Mouse (Mus musculus) lung, postnatal 0 days (tissue): ENCODE data around the gene Cep131. TPM values are rescaled to one million over a fixed set of nuclear protein-coding genes. Genes with fewer than 3 reads are reported as not detected.
A peak's percentile ranks its signal among the peaks of the same experiment; 100 is the strongest.

Experiments
- ATAC-seq: fragments of 200-750 bp; cut with Nextera tagmentation; 2 replicates; pipeline ENCODE4 v1.8.0; 2017; ENCODE audit warnings: moderate library complexity
- DNase-seq: peaks from one replicate; pipeline ENCODE4 v3.0.0-alpha.2; 2016; ENCODE audit warnings: low spot score
- H3K27ac ChIP-seq: fragments of 300-500 bp; sonication (generic); 2 replicates; pipeline ENCODE4 v1.5.1; 2014; ENCODE audit warnings: antibody characterized with exemption, mild to moderate bottlenecking, low read length, mixed read lengths
- H3K27me3 ChIP-seq: fragments of 300-500 bp; sonication (generic); replicated peaks from 2 replicates; pipeline ENCODE4 v1.6.1; 2014; ENCODE audit warnings: low read length, mixed read lengths; ENCODE audit not compliant: insufficient read depth
- H3K36me3 ChIP-seq: fragments of 300-500 bp; sonication (generic); 2 replicates; pipeline ENCODE4 v1.6.1; 2014; ENCODE audit warnings: low read length, mixed read lengths; ENCODE audit not compliant: insufficient read depth
- H3K4me1 ChIP-seq: fragments of 300-500 bp; sonication (generic); 2 replicates; pipeline ENCODE4 v1.6.1; 2014; ENCODE audit warnings: antibody characterized with exemption, low read depth, low read length, mixed read lengths; ENCODE audit not compliant: insufficient read depth
- H3K4me2 ChIP-seq: fragments of 300-500 bp; sonication (generic); replicated peaks from 2 replicates; pipeline ENCODE4 v1.6.1; 2014; ENCODE audit warnings: low read depth, mild to moderate bottlenecking, low read length, moderate library complexity, mixed read lengths
- H3K4me3 ChIP-seq: fragments of 300-500 bp; sonication (generic); 2 replicates; pipeline ENCODE4 v1.5.1; 2014; ENCODE audit warnings: low read depth, low read length
- H3K9ac ChIP-seq: fragments of 300-500 bp; sonication (generic); replicated peaks from 2 replicates; pipeline ENCODE4 v1.6.1; 2014; ENCODE audit warnings: low read depth, mild to moderate bottlenecking
- H3K9me3 ChIP-seq: fragments of 300-500 bp; sonication (generic); 2 replicates; pipeline ENCODE4 v1.6.1; 2016; ENCODE audit warnings: low read length, mixed read lengths
- CTCF ChIP-seq: IDR thresholded peaks from 2 replicates; pipeline ENCODE4 v1.5.1; 2016; ENCODE audit warnings: antibody characterized with exemption, mild to moderate bottlenecking
- EP300 ChIP-seq: IDR thresholded peaks from 2 replicates; pipeline ENCODE4 v1.6.1; 2016; ENCODE audit warnings: antibody characterized with exemption, mild to moderate bottlenecking, control low read depth
- WGBS: fragments of 180-500 bp; shearing (Covaris S2); extraction: QIAGEN DNeasy Blood & Tissue Kit; methylation state at CpG from one replicate; pipeline ENCODE4 v1.1.7; 2014; 5-methylcytosine and 5-hydroxymethylcytosine counted together
- polyA plus RNA-seq: library from polyadenylated mRNA; unstranded; fragments of >200 nt; fragmentation: Nextera tagmentation; extraction: Ambion mirVana; gene quantifications from 2 replicates; pipeline ENCODE4 v1.2.1, GENCODE M21; 2015

Cep131 gene
- polyA plus RNA-seq, 1 experiment from 2014 or later: 7.6 TPM

- Histone ChIP-seq H3K9me3 (no peaks in the 10 kb centered on the region), H3K36me3 (no peaks in the 10 kb centered on the region), H3K27me3 (peaks cover 22% of the 10 kb centered on the region), H3K27ac (no peak overlapping the region), H3K4me3 (no peak overlapping the region), H3K4me1 (peaks cover 8% of the 10 kb centered on the region; the same call in 1 of the 2 replicates), H3K9ac (no peak overlapping the region), H3K4me2 (no peak overlapping the region)
- DNase-seq: no peak
- no peak for TF ChIP-seq CTCF
- TF ChIP-seq EP300: no peak
- WGBS: 81% methylated on average over 8 of the region's 8 CpGs
- ATAC-seq: no peak
These were observed 37.6 kb downstream of the Cep131 start for GRCm38 (mm10) chr11:120049067-120049466.

GRCm38 (mm10) chr11:120048252-120048556 lies 38.4 kb downstream of the Cep131 start:
- 17% methylated on average over 23 of the region's 23 CpGs for WGBS
- Histone ChIP-seq H3K4me3 (no peak overlapping the region), H3K9ac (no peak overlapping the region; the same call in 1 of the 2 replicates), H3K27me3 (peaks cover 22% of the 10 kb centered on the region), H3K4me2 (no peak overlapping the region), H3K4me1 (peaks cover 8% of the 10 kb centered on the region; the same call in 1 of the 2 replicates), H3K36me3 (no peaks in the 10 kb centered on the region), H3K27ac (no peak overlapping the region), H3K9me3 (no peaks in the 10 kb centered on the region)
- DNase-seq: peak; percentile 11
- ATAC-seq: no peak
- no peak for TF ChIP-seq EP300
- TF ChIP-seq CTCF: peak; percentile 41

GRCm38 (mm10) chr11:120047531-120048251 lies 38.9 kb downstream of the Cep131 start:
- TF ChIP-seq EP300 (no peak), CTCF (no peak)
- peaks cover 22% of the 10 kb centered on the region for H3K27me3 ChIP-seq
- peak overlapping the region; percentile 85 for H3K4me2 ChIP-seq
- H3K36me3 ChIP-seq: no peaks in the 10 kb centered on the region
- ATAC-seq (no peak), DNase-seq (no peak)
- no peak overlapping the region for H3K27ac ChIP-seq
- H3K4me3 ChIP-seq: 0 out of 2 replicates have a peak overlapping the region, but pooled peaks have one; percentile 44
- no peak overlapping the region; the same call in 1 of the 2 replicates for H3K9ac ChIP-seq
- H3K9me3 ChIP-seq: no peaks in the 10 kb centered on the region
- H3K4me1 ChIP-seq: peaks cover 8% of the 10 kb centered on the region; the same call in 1 of the 2 replicates
- 18% methylated on average over 23 of the region's 23 CpGs for WGBS

GRCm38 (mm10) chr11:120046553-120047191 lies 40.0 kb downstream of the Cep131 start, which contains the start of gene Aatk:
TSS of gene Aatk (minus strand) at chr11:120047167.
- H3K27me3 ChIP-seq: peaks cover 22% of the 10 kb centered on the region
- WGBS: 6% methylated on average over 26 of the region's 63 CpGs
- H3K27ac ChIP-seq: no peak within 1 kb of the TSS

GRCm38 (mm10) chr11:120045839-120046552 lies 40.6 kb downstream of the Cep131 start:
- no peaks in the 10 kb centered on the region for H3K36me3 ChIP-seq
- H3K9ac ChIP-seq: peak overlapping the region; percentile 8; the same call in 1 of the 2 replicates
- H3K27ac ChIP-seq: no peak overlapping the region
- TF ChIP-seq CTCF (no peak), EP300 (no peak)
- 42% methylated on average over 11 of the region's 11 CpGs for WGBS
- no peak for DNase-seq
- H3K4me3 ChIP-seq: peak overlapping the region; percentile 44
- H3K4me1 ChIP-seq: peaks cover 8% of the 10 kb centered on the region; the same call in 1 of the 2 replicates
- no peaks in the 10 kb centered on the region for H3K9me3 ChIP-seq
- ATAC-seq: no peak
- peak overlapping the region; percentile 85 for H3K4me2 ChIP-seq
- peaks cover 22% of the 10 kb centered on the region for H3K27me3 ChIP-seq

More at GRCm38 (mm10) chr11:120046553-120047191, 40.0 kb downstream of the Cep131 start, which contains the start of gene Aatk:
- Histone ChIP-seq H3K4me1 (peaks cover 8% of the 10 kb centered on the region; the same call in 1 of the 2 replicates), H3K4me2 (peak within 1 kb of the TSS; percentile 85), H3K9ac (peak within 1 kb of the TSS; percentile 8; the same call in 1 of the 2 replicates), H3K9me3 (no peaks in the 10 kb centered on the region), H3K36me3 (no peaks in the 10 kb centered on the region), H3K4me3 (peak within 1 kb of the TSS; percentile 44)
- TF ChIP-seq EP300 (no peak), CTCF (no peak)
- DNase-seq: no peak
- ATAC-seq: no peak

GRCm38 (mm10) chr11:120045341-120045740 lies 41.3 kb downstream of the Cep131 start:
- TF ChIP-seq CTCF (no peak), EP300 (no peak)
- ATAC-seq (no peak), DNase-seq (no peak)
- 73% methylated on average over 4 of the region's 4 CpGs for WGBS
- peaks cover 22% of the 10 kb centered on the region for H3K27me3 ChIP-seq
- H3K36me3 ChIP-seq: no peaks in the 10 kb centered on the region
- no peak overlapping the region for H3K4me2 ChIP-seq
- H3K27ac ChIP-seq: no peak overlapping the region
- no peak overlapping the region for H3K4me3 ChIP-seq
- peaks cover 13% of the 10 kb centered on the region; the same call in 1 of the 2 replicates for H3K4me1 ChIP-seq
- H3K9me3 ChIP-seq: no peaks in the 10 kb centered on the region
- H3K9ac ChIP-seq: no peak overlapping the region
